In the genomic region with DNA sequence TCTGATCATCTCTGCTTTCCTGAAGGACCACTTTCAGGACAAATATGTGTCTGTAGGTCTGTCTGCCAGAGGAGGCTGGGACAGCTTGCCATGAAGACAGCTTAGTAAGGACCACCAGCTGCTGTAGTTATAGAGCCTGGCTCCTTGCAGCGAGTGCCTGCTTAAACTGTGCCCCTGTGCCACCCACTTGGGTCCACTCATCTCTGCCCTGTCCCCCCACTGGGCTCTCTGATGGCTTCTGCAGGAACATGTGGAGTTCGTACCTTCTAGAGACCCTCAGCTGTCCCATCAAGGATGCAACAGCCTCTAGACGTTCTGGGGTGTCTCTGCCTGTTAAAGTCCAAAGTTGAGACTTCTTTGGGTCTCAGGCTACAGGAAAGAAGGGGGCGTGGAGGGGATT, we compare ENCODE assay signal across 9 mouse cellular contexts. TPM values are rescaled to one million over a fixed set of nuclear protein-coding genes. Genes with fewer than 3 reads are reported as not detected.
DNase-seq lines count a peak whose midpoint lies in the region; ATAC-seq and TF ChIP-seq lines count a peak whose summit lies in the region.
"Had no signal": no experiment of that assay in that cellular context is flagged by ENCODE, and none has a peak within 500 bp of the region (broad histone marks: within the 10 kb centered on the region; RNA-seq: fewer than 3 reads in every experiment).

No protein-coding gene starts in this region.

- no peaks in the 10 kb centered on the region for H3K9me3 ChIP-seq in forebrain, embryonic 11.5 days (ENCODE audit: control insufficient read depth, low read length)
- no peaks in the 10 kb centered on the region for H3K9me3 ChIP-seq in limb, embryonic 12.5 days
- H3K9me3 ChIP-seq in neural tube, embryonic 15.5 days (replicated peaks) = no peaks in the 10 kb centered on the region

- no peaks in the 10 kb centered on the region for H3K27me3 ChIP-seq in forebrain, embryonic 11.5 days (ENCODE audit: control insufficient read depth, insufficient read depth, low read length)
- H3K27me3 ChIP-seq in limb, embryonic 12.5 days = no peaks in the 10 kb centered on the region
- H3K27me3 ChIP-seq in neural tube, embryonic 15.5 days (replicated peaks) = no peaks in the 10 kb centered on the region
- H3K27me3 ChIP-seq: Patski had no signal

- no peak for DNase-seq in layer of hippocampus, adult 2 months (ENCODE audit: low spot score in 2 of 2)
- DNase-seq in layer of hippocampus, adult 11-12 months (ENCODE audit: low spot score) = no peak
- DNase-seq in forebrain, embryonic 11.5 days (ENCODE audit: low spot score) = no peak
- no peak for DNase-seq in left cerebral cortex, adult 18-20 months (ENCODE audit: low spot score in 2 of 2)
- no peak for DNase-seq in urinary bladder, adult 2 months (ENCODE audit: low spot score)
- DNase-seq in left cerebral cortex, postnatal 10 days (ENCODE audit: extremely low spot score in 1 of 2, low spot score in 2 of 2) = no peak

- peak overlapping the region; percentile 18 for H3K9ac ChIP-seq in forebrain, embryonic 11.5 days (ENCODE audit: low read length)
- peak overlapping the region; percentile 57 for H3K9ac ChIP-seq in limb, embryonic 12.5 days (replicated peaks)
- H3K9ac ChIP-seq in neural tube, embryonic 15.5 days (replicated peaks) = peak overlapping the region; percentile 49; the same call in 1 of the 2 replicates

- H3K4me1 ChIP-seq in forebrain, embryonic 11.5 days (replicated peaks; ENCODE audit: control insufficient read depth, insufficient read depth, low read length) = peaks cover 33% of the 10 kb centered on the region
- peaks cover 91% of the 10 kb centered on the region for H3K4me1 ChIP-seq in limb, embryonic 12.5 days (replicated peaks)
- H3K4me1 ChIP-seq in neural tube, embryonic 15.5 days = peaks cover 77% of the 10 kb centered on the region

- TF ChIP-seq CTCF in layer of hippocampus, adult 2 months (conservative IDR thresholded peaks at IDR 0.05) = no peak

- peaks cover 2% of the 10 kb centered on the region; the same call in 1 of the 2 replicates for H3K36me3 ChIP-seq in forebrain, embryonic 11.5 days (ENCODE audit: control insufficient read depth, insufficient read depth, low read length)
- H3K36me3 ChIP-seq in limb, embryonic 12.5 days = peaks cover 59% of the 10 kb centered on the region
- peaks cover 8% of the 10 kb centered on the region; the same call in 1 of the 2 replicates for H3K36me3 ChIP-seq in neural tube, embryonic 15.5 days

- WGBS in forebrain, embryonic 11.5 days = 31% methylated on average over 4 of the region's 4 CpGs
- 31% methylated on average over 4 of the region's 4 CpGs for WGBS in limb, embryonic 12.5 days
- 59% methylated on average over 4 of the region's 4 CpGs for WGBS in neural tube, embryonic 15.5 days

- intact Hi-C loops in left cerebral cortex, postnatal 10 days (cut with DNase I) = no loop called here

- peak overlapping the region; percentile 89 for H3K27ac ChIP-seq in layer of hippocampus, adult 2 months
- H3K27ac ChIP-seq in forebrain, embryonic 11.5 days (ENCODE audit: low read depth, low read length) = peak overlapping the region; percentile 71
- peak overlapping the region; percentile 98 for H3K27ac ChIP-seq in limb, embryonic 12.5 days
- peak overlapping the region; percentile 83 for H3K27ac ChIP-seq in neural tube, embryonic 15.5 days (replicated peaks)

- peak overlapping the region; percentile 61 for H3K4me2 ChIP-seq in forebrain, embryonic 11.5 days (ENCODE audit: low read depth, low read length, severe bottlenecking)
- peak overlapping the region; percentile 97 for H3K4me2 ChIP-seq in limb, embryonic 12.5 days
- H3K4me2 ChIP-seq in neural tube, embryonic 15.5 days = peak overlapping the region; percentile 70

- H3K4me3 ChIP-seq in layer of hippocampus, adult 2 months = peak overlapping the region; percentile 53
- peak overlapping the region; percentile 26 for H3K4me3 ChIP-seq in forebrain, embryonic 11.5 days (ENCODE audit: low read depth, low read length)
- peak overlapping the region; percentile 40 for H3K4me3 ChIP-seq in limb, embryonic 12.5 days (replicated peaks)
- H3K4me3 ChIP-seq in neural tube, embryonic 15.5 days (replicated peaks) = peak overlapping the region; percentile 41

- peak; percentile 11; the same call in 1 of the 2 replicates for ATAC-seq in forebrain, embryonic 11.5 days (replicated peaks; ENCODE audit: low FRiP score)
- ATAC-seq in limb, embryonic 12.5 days (ENCODE audit: insufficient number of reproducible peaks, insufficient read depth, low FRiP score, low TSS enrichment, low read depth) = no peak; the same call in 1 of the 2 replicates
- no peak for ATAC-seq in neural tube, embryonic 15.5 days (ENCODE audit: low FRiP score)

RNA-seq across cellular contexts. Expression of gene Ephb3, which starts 6.9 kb away (rescaled TPM):
- 10 to 100 TPM; 18.6 to 19.3 TPM for total RNA-seq in layer of hippocampus, adult 2 months (2021)
- 14.8 and 14.9 TPM in 2 replicates for polyA plus RNA-seq in forebrain, embryonic 11.5 days (2014; fragmentation: Nextera tagmentation; extraction: Ambion mirVana)
- 55.4 and 62.7 TPM in 2 replicates for polyA plus RNA-seq in limb, embryonic 12.5 days (2016; fragmentation: Nextera tagmentation; extraction: Ambion mirVana)
- 12.0 and 14.4 TPM in 2 replicates for polyA plus RNA-seq in neural tube, embryonic 15.5 days (2015; fragmentation: Nextera tagmentation; extraction: Ambion mirVana)
- total RNA-seq in left cerebral cortex, adult 18-20 months (2021) = 10 to 100 TPM; 25.5 to 27.5 TPM
- 21.2 and 21.9 TPM in 2 replicates for polyA plus RNA-seq in urinary bladder, adult 2 months (2012; rRNA removed)
- 10 to 100 TPM; 29.7 to 34.1 TPM for total RNA-seq in left cerebral cortex, postnatal 10 days (2021)

RNA-seq across cellular contexts. Expression of gene Teddm3, which starts 57.7 kb away (rescaled TPM):
- under 1 TPM; 0.64 to 0.98 TPM for total RNA-seq in layer of hippocampus, adult 2 months (2021)
- not detected in 2 replicates for polyA plus RNA-seq in forebrain, embryonic 11.5 days (2014; fragmentation: Nextera tagmentation; extraction: Ambion mirVana)
- polyA plus RNA-seq in limb, embryonic 12.5 days (2016; fragmentation: Nextera tagmentation; extraction: Ambion mirVana) = not detected in 2 replicates
- 0.23 and 0.68 TPM in 2 replicates for polyA plus RNA-seq in neural tube, embryonic 15.5 days (2015; fragmentation: Nextera tagmentation; extraction: Ambion mirVana)
- 1 to 10 TPM in 1 of 2 experiments, under 1 TPM in 1; 0.59 to 1.1 TPM for total RNA-seq in left cerebral cortex, adult 18-20 months (2021)
- not detected in 2 replicates for polyA plus RNA-seq in urinary bladder, adult 2 months (2012; rRNA removed)
- total RNA-seq in left cerebral cortex, postnatal 10 days (2021) = under 1 TPM; 0.32 to 0.39 TPM
- polyA plus RNA-seq: Patski had no signal
